Mouse (Mus musculus) cerebellum, postnatal 25 days (tissue): Measurements from ENCODE around the gene Use1.
A peak's percentile ranks its signal among the peaks of the same experiment; 100 is the strongest.

Source experiments
- DNase-seq, 2 experiments: peaks; one replicate each; pipeline ENCODE4 v3.0.0; 2021; ENCODE audit warnings: mixed read lengths in 2 of 2

The Use1 gene

GRCm38 (mm10) chr8:71403107-71403885, 36.6 kb downstream of the Use1 start:
- DNase-seq: no peak

DNA sequence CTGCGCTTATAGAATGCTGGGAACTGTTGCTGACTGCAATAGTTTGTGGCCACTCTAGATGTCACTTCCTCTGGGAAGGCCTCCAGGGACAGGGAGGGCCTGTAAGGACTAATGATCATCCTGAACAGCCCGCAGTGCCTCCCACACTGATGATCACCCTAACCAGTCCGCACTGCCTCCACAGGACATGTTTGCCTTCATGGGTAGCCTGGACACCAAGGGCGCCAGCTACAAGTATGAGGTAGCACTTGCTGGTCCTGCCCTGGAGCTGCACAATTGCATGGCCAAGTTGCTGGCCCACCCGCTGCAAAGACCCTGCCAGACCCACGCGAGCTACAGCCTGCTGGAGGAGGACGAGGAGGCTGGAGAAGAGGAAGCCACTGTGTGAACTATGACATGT, 37.4 kb downstream of the Use1 start:
- DNase-seq: peak in 1 of 2 experiments; percentile 14

- peak in 1 of 2 experiments; percentile 25 for DNase-seq
Measured at GRCm38 (mm10) chr8:71404951-71405351, 38.3 kb downstream of the Use1 start.

GRCm38 (mm10) chr8:71405401-71406098, 38.9 kb downstream of the Use1 start, which contains the start of gene Ankle1:
Ankle1 (plus strand) TSS chr8:71406010.
- DNase-seq: peak; percentile 94 to 96

DNA sequence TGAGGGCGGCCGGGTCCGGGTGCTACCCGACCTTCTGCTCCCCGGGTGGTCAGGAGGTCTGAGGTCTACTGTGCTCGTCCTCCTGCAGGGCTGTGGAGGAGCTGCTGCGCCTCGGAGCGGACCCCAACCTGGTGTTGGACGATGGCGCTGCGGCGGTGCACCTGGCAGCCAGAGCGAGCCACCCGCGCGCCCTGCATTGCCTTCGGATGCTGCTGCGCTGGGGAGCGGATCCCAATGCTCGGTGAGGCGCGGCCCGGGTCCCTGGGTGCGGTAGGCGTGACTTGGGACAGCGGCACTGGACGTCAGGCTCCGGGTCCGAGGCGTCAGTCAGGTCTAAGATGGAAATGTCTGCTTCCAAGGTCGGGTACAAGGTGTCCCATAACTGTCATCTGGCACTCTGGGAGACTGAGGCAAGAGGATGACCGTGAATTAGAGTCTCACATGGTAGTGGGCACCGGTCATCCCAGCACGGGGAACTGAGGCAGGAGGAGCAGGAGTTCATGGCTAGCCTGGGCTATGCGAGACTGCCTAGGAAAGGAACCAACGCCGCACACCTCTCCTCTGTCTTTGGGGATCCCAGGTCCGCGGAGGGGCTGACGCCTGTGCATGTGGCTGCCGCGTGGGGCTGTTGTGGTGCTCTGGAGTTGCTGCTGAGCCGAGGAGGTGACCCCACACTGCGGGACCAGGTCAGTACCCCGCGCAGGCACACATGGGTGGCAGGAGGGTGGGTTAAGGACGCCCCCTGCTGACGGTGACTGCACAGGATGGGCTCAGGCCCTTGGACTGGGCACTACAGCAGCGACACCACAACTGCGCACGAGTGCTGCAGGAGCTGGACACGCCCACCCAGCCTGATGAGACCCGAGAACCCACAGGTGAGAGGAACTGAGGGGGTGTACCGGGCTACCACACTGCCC, 39.7 kb downstream of the Use1 start:
- peak; percentile 52 to 65 for DNase-seq

DNA sequence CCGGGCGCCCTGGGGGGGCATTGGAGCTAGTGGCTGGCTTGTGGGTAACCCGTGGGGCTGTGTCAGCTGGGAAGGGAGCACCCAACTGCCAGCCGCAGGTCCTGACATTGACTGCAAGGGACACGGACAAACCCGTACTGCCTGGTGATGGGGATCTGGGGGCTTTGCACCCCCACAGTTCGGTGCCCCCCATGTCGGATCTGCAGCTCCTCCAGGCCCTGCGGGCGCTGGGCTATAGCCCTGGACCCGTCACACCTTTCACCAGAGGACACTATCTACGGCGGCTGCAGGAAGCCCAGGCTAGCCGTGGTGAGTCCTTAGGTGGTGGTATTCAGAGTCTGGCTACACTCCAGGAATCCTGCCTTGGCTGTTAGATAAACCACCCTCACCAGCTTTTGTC, 40.8 kb downstream of the Use1 start:
- peak in 1 of 2 experiments; percentile 12 for DNase-seq

DNA sequence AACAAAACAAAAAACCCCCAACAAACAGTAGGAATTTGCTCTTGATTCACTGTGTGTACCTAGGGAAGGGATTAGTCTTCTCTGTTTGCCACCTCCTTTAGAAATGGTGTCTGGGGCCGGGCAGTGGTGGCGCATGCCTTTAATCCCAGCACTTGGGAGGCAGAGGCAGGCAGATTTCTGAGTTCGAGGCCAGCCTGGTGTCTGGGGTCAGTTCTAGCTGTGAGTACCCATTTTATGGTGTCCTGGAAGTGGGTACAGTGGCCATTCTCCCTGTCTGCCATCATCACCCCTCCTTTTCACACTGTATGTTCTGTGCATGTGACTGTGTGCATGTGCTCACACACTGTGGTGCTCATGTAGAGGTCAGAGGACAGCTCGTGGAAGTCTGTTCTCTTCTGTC, 41.6 kb downstream of the Use1 start:
- DNase-seq: no peak

- DNase-seq: peak in 1 of 2 experiments; percentile 11
Measured at GRCm38 (mm10) chr8:71411535-71412273, 45.1 kb downstream of the Use1 start.
